Mouse (Mus musculus): ENCODE results near the gene Gas7. TPM values are rescaled to one million over a fixed set of nuclear protein-coding genes. Genes with fewer than 3 reads are reported as not detected.

Gas7 gene
- polyA plus RNA-seq, 1 experiment = 14.3 TPM

DNA sequence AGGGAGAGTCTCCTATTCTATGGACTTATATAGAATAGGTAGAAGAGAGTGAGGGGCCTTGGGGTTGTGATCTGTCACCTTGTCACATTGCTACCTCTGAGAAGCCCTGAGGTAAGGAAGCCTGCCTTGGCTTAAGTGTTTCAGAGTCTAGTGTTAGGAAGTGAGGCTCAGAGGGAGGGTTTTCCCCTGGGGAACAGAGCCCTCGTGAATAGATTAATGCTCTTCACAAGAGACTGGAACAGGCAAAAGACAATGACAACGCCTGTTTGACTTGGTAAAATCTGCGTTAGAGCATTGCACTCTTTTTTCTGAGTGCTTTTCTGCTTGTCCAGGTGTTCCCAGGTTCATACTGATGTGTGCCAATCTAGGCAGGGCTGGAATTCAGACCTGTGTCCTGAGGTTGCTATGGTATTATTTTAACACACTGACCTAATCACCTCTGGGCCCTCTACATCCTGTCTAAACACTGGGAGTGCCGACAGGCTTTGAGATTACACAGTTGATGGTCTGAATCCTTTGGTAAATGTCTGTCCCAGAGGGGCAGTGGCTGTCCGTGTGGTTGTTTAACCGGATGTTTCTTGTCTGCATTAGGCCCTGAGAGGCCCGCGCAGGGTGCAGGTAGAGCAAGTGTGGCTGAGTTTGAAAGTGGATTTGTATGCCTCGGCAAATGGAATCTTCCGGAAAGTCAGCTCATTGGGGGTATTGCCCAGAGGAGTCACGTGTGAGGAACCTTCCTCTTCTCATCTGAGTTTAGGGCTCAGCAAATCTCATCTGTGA is 89.6 kb downstream of the Gas7 start:
- DNase-seq = no peak
- no peak for TF ChIP-seq CTCF (IDR thresholded peaks at IDR 0.05; ENCODE audit: insufficient read depth, low read length)
- TF ChIP-seq POLR2A (IDR thresholded peaks at IDR 0.05; ENCODE audit: borderline replicate concordance, extremely low read depth, low read depth, low read length) = no peak
- no peak overlapping the region for H3K4me3 ChIP-seq (replicated peaks; ENCODE audit: extremely low read depth, low read depth, low read length)

DNA sequence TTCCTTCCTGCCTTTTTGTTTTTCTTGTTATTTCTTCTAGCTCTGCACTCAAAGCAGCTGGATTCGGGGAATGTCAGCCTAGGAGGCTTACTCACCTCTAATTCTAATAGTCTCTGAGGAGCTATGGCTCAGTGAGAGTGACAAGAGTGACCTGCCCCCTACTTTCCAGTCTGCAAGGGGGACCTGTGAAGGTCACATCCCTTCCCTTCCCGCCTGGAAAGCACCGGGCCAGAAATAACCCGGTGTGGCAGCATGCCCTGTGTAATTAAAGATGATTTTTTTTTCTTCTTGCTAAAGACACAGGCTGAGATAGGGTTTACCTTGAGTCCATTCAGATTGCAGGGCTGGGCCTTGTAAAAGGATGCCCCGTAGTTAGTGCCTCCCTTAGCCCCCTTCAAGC is 91.3 kb downstream of the Gas7 start:
- DNase-seq = no peak
- 43% methylated on average over 5 of the region's 5 CpGs for WGBS
- Histone ChIP-seq H3K4me1 (ENCODE audit: control insufficient read depth, insufficient read depth, low read length) (peaks cover 9% of the 10 kb centered on the region; the same call in 1 of the 2 replicates), H3K4me3 (replicated peaks; ENCODE audit: extremely low read depth, low read depth, low read length) (no peak overlapping the region)
- no peak for TF ChIP-seq CTCF (IDR thresholded peaks at IDR 0.05; ENCODE audit: insufficient read depth, low read length)
- TF ChIP-seq POLR2A (IDR thresholded peaks at IDR 0.05; ENCODE audit: borderline replicate concordance, extremely low read depth, low read depth, low read length) = no peak

More for the DNA sequence above, 89.6 kb downstream of the Gas7 start:
- WGBS = 32% methylated on average over 11 of the region's 11 CpGs
- peaks cover 9% of the 10 kb centered on the region; the same call in 1 of the 2 replicates for H3K4me1 ChIP-seq (ENCODE audit: control insufficient read depth, insufficient read depth, low read length)

DNA sequence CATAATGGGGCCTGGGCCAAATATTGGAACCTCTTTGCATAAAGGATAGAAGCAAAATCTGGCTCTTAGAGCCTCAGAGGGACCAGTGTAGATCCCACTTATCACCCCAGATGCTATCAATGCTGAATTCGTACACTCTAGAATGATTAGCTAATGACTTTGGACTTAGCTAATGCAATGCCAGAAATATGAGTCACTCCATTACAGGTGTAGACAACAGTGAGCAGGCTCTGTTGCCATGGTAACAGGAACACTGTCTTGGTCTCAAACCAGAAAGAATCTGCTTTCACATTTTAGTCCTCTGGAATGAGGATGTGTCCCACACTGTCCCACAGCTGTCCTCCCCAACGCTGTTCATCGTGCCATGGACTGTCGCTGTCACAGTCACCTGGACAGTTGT is 94.1 kb downstream of the Gas7 start:
- DNase-seq = no peak
- H3K4me3 ChIP-seq (replicated peaks; ENCODE audit: extremely low read depth, low read depth, low read length) = no peak overlapping the region
- TF ChIP-seq CTCF (IDR thresholded peaks at IDR 0.05; ENCODE audit: insufficient read depth, low read length) (no peak), POLR2A (IDR thresholded peaks at IDR 0.05; ENCODE audit: borderline replicate concordance, extremely low read depth, low read depth, low read length) (no peak)
- WGBS = 69% methylated on average over 4 of the region's 4 CpGs
- peaks cover 9% of the 10 kb centered on the region; the same call in 1 of the 2 replicates for H3K4me1 ChIP-seq (ENCODE audit: control insufficient read depth, insufficient read depth, low read length)

DNA sequence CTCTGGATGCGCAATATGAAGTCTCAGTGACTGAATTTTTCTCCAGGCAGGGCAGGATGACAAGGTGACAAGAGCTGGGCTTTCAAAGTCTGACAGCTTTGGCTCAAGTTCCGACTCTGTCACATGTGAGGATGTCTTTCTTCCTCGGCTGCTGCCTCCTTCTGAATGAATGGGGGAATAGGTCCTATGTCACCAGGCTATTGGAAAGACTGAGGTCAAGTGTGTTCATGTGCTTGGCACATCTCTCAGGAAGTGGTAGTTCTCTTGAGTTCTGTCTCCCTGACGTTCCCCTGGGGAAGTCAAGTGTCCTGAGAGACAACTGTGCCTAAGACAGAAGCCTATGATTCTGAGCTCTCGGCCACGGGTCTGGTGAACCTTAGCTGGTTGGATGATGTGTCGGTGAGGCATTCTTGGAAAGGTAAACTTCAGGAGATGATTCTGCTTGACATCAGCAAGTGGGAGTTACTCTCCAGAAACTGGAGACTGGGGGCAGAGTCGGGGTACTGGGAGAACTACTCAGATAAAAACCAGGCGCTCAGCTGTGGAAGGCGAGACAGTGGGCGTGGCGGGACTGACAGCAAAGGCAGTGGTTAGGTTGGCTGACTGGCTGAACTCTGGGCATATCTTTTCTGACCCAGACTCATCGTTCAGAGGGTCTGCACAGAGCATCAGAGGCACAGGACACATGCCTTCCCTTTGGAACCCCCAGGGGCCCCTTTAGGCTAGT is 94.7 kb downstream of the Gas7 start:
- no peak for TF ChIP-seq POLR2A (IDR thresholded peaks at IDR 0.05; ENCODE audit: borderline replicate concordance, extremely low read depth, low read depth, low read length)
- no peak for TF ChIP-seq CTCF (IDR thresholded peaks at IDR 0.05; ENCODE audit: insufficient read depth, low read length)
- no peak overlapping the region for H3K4me3 ChIP-seq (replicated peaks; ENCODE audit: extremely low read depth, low read depth, low read length)
- 53% methylated on average over 13 of the region's 13 CpGs for WGBS
- peaks cover 4% of the 10 kb centered on the region; the same call in 1 of the 2 replicates for H3K4me1 ChIP-seq (ENCODE audit: control insufficient read depth, insufficient read depth, low read length)
- no peak for DNase-seq

DNA sequence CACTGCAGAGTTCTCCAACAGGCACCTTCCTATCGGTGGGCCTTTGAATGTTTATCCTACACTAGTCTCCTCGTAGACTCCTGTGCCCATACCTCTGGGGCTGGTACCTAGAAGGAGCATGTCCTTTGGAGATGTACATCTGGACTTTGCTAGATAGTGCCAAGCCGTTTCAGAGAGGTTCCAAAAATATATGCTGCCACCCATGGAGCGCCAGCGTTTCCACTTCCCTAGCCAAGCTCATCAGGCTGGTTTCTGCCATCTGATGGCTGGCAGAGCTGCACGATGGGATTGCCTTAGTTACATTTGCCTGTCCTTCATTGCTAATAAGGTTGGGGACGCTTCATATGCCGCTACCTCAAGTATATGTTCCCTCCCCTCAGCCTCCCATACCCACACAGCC is 97.2 kb downstream of the Gas7 start:
- Histone ChIP-seq H3K4me1 (ENCODE audit: control insufficient read depth, insufficient read depth, low read length) (no peaks in the 10 kb centered on the region), H3K4me3 (replicated peaks; ENCODE audit: extremely low read depth, low read depth, low read length) (no peak overlapping the region)
- WGBS = 85% methylated on average over 8 of the region's 8 CpGs
- TF ChIP-seq POLR2A (IDR thresholded peaks at IDR 0.05; ENCODE audit: borderline replicate concordance, extremely low read depth, low read depth, low read length) (no peak), CTCF (IDR thresholded peaks at IDR 0.05; ENCODE audit: insufficient read depth, low read length) (no peak)
- no peak for DNase-seq

DNA sequence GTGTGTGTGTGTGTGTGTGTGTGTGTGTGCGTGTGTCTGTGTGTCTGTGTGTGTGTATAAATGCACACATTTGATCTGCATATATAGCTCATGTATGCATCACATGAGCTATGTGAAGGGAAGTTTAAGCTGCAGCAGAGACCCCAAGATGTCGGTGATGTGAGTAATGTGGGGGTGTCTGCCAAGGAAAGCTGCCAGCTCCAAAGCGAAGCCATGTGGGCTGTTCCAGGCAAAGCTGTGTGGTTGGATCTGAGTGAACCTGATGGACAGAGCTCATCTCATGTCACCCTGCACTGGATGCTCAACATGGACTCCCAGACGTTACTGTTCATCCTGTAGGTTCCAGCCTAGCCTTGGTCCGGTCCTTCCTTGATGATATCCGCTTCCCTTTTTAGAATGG is 99.0 kb downstream of the Gas7 start:
- 90% methylated on average over 6 of the region's 6 CpGs for WGBS
- H3K4me3 ChIP-seq (replicated peaks; ENCODE audit: extremely low read depth, low read depth, low read length) = no peak overlapping the region
- TF ChIP-seq POLR2A (IDR thresholded peaks at IDR 0.05; ENCODE audit: borderline replicate concordance, extremely low read depth, low read depth, low read length) (no peak), CTCF (IDR thresholded peaks at IDR 0.05; ENCODE audit: insufficient read depth, low read length) (no peak)
- DNase-seq = no peak
- peaks cover 4% of the 10 kb centered on the region; the same call in 1 of the 2 replicates for H3K4me1 ChIP-seq (ENCODE audit: control insufficient read depth, insufficient read depth, low read length)

DNA sequence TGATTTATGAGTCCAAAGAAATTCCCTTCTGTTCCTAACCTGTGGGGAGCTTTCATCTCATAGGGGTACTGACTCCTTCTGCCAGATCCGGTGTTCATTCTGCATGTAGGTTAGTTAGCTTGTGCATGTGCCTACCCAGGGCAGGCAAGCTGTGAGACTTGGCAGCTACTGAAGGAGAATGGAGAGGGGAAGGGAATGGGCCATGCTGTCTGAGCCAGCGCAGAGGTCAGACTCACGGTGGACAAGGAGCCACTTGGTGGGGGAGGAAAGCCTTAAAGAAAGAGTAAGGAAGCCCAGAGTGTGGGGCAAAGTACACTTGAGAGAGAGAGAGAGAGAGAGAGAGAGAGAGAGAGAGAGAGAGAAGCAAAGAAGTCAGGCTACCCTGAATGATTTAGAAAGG is 101.1 kb downstream of the Gas7 start:
- no peak overlapping the region for H3K4me3 ChIP-seq (replicated peaks; ENCODE audit: extremely low read depth, low read depth, low read length)
- WGBS = 62% methylated on average over 3 of the region's 3 CpGs
- no peak for DNase-seq
- TF ChIP-seq POLR2A (IDR thresholded peaks at IDR 0.05; ENCODE audit: borderline replicate concordance, extremely low read depth, low read depth, low read length) (no peak), CTCF (IDR thresholded peaks at IDR 0.05; ENCODE audit: insufficient read depth, low read length) (no peak)
- peaks cover 11% of the 10 kb centered on the region for H3K4me1 ChIP-seq (ENCODE audit: control insufficient read depth, insufficient read depth, low read length)

DNA sequence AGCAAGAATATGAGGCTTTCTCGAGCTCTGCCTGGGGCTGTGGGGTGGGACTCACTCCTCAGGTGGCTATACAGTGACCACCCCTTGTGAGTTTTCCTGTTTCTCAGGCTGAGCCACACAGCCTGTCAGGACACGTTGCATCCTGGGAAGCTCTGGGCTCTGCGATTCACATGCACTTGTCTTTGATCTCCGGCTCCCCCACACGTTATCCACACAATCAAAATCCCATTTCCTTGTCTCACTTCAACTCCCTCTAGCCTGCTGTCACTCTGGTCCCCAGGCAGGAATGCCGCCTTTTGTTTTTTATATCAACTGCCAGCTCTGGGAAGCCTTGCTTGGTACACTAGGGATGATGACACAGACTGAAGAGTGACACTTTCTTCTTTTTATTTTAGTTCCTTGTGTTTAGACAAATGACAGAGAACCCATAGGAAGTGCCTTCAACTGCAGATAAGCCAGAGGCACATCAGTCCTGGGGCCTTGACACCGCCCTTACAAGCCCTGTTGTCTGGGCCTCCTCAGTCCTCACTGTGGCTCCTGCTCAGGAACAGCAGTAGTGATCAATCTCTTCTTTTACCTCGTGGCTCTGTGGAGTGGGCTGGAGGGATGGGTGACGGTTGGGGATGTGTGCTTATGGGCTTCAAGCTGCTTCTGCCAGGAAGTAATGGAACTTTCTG is 103.7 kb downstream of the Gas7 start:
- TF ChIP-seq POLR2A (IDR thresholded peaks at IDR 0.05; ENCODE audit: borderline replicate concordance, extremely low read depth, low read depth, low read length) (no peak), CTCF (IDR thresholded peaks at IDR 0.05; ENCODE audit: insufficient read depth, low read length) (no peak)
- H3K4me1 ChIP-seq (ENCODE audit: control insufficient read depth, insufficient read depth, low read length) = peaks cover 11% of the 10 kb centered on the region
- DNase-seq = no peak
- no peak overlapping the region for H3K4me3 ChIP-seq (replicated peaks; ENCODE audit: extremely low read depth, low read depth, low read length)
- WGBS = 32% methylated on average over 9 of the region's 9 CpGs

DNA sequence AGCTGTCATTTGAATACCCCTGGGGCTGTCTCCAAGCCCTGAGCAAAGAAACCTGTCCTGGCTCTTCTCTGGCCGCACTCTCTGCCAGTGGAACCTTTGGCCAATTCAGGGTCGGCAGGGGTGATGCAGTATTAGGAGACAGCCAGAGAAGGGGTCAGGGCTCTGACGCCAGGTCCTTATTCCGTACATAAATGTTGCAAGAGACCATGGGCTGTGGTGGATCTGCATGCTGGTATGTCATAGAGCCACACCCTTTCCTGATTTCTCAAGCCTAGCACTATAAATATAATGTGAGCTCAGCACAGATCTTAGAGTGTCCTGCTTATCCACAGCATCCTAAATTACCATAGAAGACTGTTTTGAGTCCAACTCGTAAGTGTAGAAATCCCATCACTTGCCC is 104.3 kb downstream of the Gas7 start:
- TF ChIP-seq CTCF (IDR thresholded peaks at IDR 0.05; ENCODE audit: insufficient read depth, low read length) = no peak
- no peak for TF ChIP-seq POLR2A (IDR thresholded peaks at IDR 0.05; ENCODE audit: borderline replicate concordance, extremely low read depth, low read depth, low read length)
- DNase-seq = no peak
- Histone ChIP-seq H3K4me1 (ENCODE audit: control insufficient read depth, insufficient read depth, low read length) (peaks cover 11% of the 10 kb centered on the region), H3K4me3 (replicated peaks; ENCODE audit: extremely low read depth, low read depth, low read length) (no peak overlapping the region)
- 37% methylated on average over 5 of the region's 5 CpGs for WGBS

Data from lung, adult 2 months (tissue).